Mouse (Mus musculus): ENCODE measurements around the gene Tyw1.

The Tyw1 gene

GRCm38 (mm10) chr5:130314926-130315325, 59.5 kb downstream of the Tyw1 start:
- DNase-seq (ENCODE audit: low spot score) = no peak

- no peak for DNase-seq (ENCODE audit: low spot score)
These were observed 60.9 kb downstream of the Tyw1 start for GRCm38 (mm10) chr5:130316321-130316720.

DNA sequence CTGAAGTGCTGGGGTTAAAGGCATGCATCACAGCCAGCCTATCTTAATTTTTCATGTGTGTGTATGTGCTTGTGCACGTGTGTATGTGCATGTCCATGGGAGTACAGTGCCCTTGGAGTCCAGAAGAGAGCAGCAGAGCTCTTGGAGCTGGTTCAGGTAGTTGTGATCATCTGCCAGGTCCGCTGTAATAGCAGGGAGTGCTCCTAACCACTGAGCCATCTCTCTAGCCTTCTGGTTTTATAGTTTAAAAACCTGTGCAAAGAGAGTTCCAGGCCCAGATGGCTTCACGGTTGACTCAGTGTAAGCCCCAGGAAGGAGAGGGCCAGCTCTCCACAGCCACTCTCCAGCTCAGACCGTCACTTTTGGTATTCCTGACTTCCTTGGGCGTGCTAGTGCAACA, 64.4 kb downstream of the Tyw1 start:
- DNase-seq (ENCODE audit: low spot score) = no peak

DNA sequence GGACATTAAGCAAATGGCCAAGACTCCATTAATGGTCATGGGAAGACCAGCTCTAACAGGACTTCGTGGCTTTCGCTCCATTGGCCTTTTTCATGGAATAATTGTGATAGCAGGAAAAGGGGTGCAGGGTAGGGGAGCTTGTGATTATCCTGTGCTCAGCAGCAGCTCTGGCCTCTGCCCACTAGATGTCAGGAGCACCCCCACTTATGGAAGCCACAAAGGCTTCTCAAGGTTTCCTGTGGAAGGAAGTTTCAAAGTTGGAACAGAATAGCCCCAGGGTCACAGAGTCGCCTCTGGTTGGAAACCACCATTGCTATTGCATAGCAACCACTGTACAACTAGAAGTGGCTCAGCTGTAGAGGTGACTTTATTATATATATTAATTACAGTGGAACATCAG, 65.1 kb downstream of the Tyw1 start:
- no peak for DNase-seq (ENCODE audit: low spot score)

DNA sequence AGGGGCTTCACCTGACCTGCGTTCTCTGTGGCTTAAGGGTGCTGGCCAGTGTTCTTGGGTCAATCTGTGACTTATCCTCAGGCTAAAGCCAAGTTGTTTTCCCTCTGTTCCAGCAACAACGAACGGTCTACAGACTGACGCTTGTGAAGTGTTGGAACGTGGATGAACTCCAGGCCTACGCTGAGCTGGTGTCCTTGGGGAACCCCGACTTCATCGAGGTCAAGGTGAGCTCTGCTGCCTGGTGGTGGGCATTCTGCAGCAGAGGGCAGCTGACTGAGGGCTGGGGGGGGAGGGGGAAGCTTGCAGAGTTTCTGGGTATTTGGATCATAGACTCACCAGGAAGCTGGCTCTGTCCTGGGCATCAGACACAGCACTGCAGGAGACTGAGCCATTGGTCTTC, 70.1 kb downstream of the Tyw1 start:
- no peak for DNase-seq (ENCODE audit: low spot score)

- DNase-seq (ENCODE audit: low spot score) = no peak
These were observed 72.3 kb downstream of the Tyw1 start for GRCm38 (mm10) chr5:130327615-130328263.

DNA sequence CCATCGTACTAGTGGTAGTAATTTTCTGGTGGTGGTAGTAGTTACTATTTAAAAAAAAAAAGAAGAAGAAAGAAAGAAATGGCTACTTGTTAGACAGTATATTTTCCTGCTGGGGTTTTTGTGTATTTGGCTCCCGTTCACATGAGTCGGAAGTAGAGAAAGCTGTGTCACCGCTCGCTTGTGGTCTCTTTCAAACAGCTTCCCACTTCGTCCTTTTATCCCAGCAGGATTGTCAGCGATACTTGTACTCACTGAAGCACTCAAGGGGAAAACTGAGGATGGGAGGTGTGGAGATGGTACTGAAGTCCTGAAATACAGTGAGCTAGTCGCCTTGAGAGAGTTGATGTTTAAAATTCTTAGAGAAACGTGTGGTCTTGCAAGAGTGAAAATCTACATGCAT, 72.9 kb downstream of the Tyw1 start:
- DNase-seq (ENCODE audit: low spot score) = no peak

- DNase-seq (ENCODE audit: low spot score) = no peak
These were observed 74.5 kb downstream of the Tyw1 start for GRCm38 (mm10) chr5:130329889-130330288.

DNA sequence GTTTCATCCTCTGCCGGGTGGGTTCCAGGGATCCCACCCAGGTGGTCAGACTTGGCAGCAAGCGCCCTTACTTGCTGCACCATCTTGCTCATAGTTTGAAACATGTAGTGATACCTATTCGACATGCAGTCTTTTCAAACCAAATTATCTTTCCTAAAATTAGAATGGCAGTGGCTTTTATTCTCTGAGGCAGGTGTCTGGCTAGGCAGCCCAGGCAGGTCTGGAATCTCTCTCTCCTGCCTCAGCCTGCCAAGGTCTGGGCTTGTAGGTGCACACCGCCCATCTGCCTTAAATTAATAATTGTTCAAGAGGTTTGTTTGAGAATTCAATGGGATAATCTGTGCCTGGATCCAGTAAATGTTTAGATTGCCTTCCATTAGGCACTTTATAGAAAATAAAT, 75.4 kb downstream of the Tyw1 start:
- DNase-seq (ENCODE audit: low spot score) = no peak

- no peak for DNase-seq (ENCODE audit: low spot score)
These were observed 75.8 kb downstream of the Tyw1 start for GRCm38 (mm10) chr5:130331206-130331605.

- DNase-seq (ENCODE audit: low spot score) = no peak
These were observed 78.1 kb downstream of the Tyw1 start for GRCm38 (mm10) chr5:130333566-130333965.

GRCm38 (mm10) chr5:130333971-130334370, 78.6 kb downstream of the Tyw1 start:
- DNase-seq (ENCODE audit: low spot score) = no peak

- DNase-seq (ENCODE audit: low spot score) = no peak
These were observed 80.0 kb downstream of the Tyw1 start for GRCm38 (mm10) chr5:130335462-130335861.

- DNase-seq (ENCODE audit: low spot score) = no peak
These were observed 85.2 kb downstream of the Tyw1 start for GRCm38 (mm10) chr5:130340656-130341055.

DNA sequence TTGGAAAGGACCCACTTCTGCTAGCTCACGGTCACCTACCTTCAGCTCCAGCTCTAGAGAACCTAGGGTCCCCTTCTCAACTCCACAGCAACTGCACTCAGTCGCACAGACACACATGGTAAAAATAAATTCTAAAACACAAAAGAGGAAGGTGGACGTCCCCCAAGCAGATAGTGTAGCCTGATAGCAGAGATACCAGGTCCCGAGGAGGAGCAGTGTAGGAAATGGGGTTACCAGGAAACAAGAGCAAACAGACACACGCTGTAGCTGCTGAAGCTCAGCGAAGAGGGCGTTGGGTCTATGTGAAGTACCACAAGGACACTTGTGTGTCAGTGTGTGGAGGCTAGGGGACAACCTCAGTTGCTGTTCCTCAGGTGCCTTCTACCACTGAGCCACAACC, 89.6 kb downstream of the Tyw1 start:
- DNase-seq (ENCODE audit: low spot score) = no peak

GRCm38 (mm10) chr5:130345871-130346270, 90.5 kb downstream of the Tyw1 start:
- DNase-seq (ENCODE audit: low spot score) = no peak

DNA sequence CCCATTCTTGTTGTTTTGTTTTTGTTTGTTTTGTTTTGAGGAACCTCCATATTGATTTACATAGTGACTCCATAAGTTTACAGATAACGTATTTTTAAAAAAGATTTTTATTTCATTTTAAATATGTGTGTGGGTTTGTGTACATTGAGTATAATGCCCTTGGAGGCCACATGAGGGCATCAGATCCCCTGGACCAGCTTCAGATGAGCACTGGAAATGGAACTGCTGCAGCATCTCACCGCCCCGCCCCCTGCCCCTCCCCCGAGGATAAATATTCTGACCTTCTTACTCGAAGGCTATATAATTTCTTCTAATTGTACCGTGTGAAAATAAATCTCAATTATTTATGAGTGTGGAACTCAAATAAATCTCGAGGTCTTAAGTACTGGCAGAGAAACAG, 99.8 kb downstream of the Tyw1 start:
- no peak for DNase-seq (ENCODE audit: low spot score)

GRCm38 (mm10) chr5:130363111-130363510, 107.7 kb downstream of the Tyw1 start:
- DNase-seq (ENCODE audit: low spot score) = no peak

GRCm38 (mm10) chr5:130363773-130364172, 108.4 kb downstream of the Tyw1 start:
- no peak for DNase-seq (ENCODE audit: low spot score)

GRCm38 (mm10) chr5:130368236-130368635, 112.8 kb downstream of the Tyw1 start:
- no peak for DNase-seq (ENCODE audit: low spot score)

GRCm38 (mm10) chr5:130369237-130369636, 113.8 kb downstream of the Tyw1 start, which contains the start of gene Caln1:
Gene Caln1, plus strand, starts transcription at chr5:130369455.
- no peak for DNase-seq (ENCODE audit: low spot score)

GRCm38 (mm10) chr5:130375411-130375810, 120.0 kb downstream of the Tyw1 start:
- DNase-seq (ENCODE audit: low spot score) = no peak

DNA sequence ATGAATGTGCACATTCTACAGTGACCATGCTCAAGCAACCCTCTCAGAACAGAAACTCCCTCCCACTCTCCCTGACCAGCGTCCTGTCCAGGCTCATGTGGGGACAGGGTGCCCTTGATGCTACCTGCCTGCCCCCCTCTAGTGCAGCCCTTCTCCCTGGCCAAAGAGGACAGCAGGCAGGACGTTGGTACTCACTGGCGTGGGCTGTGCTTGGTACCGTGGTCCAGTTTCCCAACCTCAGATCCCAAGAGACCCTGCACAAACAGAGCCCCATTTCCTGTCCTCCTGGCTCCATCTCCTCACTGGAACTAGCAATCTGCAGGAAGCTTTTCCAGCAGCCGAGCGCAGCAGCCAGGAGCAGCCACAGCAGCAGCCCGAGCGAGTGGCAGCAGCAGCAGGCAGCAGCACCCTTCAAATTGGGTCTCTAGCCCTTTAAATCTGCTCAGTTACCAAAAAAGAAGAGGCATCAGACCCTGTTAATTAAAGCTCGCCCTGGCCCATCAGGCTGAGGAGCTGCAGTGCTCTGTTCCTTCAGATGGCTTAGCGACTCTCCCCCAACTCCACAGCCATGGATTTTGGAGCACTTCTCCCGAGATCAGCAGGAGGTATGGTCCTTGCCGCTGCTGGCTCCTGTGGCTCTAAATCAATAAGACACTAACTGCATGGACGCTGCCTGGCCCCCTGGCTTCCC, 128.9 kb downstream of the Tyw1 start, which contains the start of gene A330070K13Rik:
TSS of gene A330070K13Rik (minus strand) at position 410 of the 691 bp plus-strand sequence.
- DNase-seq (ENCODE audit: low spot score) = no peak

DNA sequence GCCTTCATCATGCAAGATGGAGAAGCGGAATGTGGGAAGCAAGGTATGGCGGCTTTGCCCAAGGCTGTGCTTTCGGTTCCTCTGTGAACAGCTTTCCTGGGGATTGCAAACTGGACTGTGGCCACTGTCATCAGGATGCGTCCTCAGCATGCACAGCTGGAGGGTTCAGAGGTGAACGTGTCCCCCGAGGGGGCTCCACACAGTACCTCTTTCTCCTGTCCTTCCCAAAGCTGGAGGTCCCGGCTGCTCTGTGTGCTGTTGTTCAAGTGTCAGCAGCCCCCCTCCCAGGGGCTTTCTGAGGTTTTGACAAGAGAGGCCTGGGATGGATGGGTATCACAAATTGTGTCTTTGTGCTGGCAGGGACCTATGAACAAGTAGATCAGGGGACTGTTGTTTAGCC, 131.0 kb downstream of the Tyw1 start:
- DNase-seq (ENCODE audit: low spot score) = no peak

Data from ovary, adult 18-20 months (tissue).